Mouse (Mus musculus) embryonic facial prominence, embryonic 11.5 days (tissue): Measurements from ENCODE around the gene Hfe. TPM values are rescaled to one million over a fixed set of nuclear protein-coding genes. Genes with fewer than 3 reads are reported as not detected.
"Not testable (repeated sequence)": the region's sequence is repeated elsewhere in the genome, so short reads cannot be mapped to it uniquely, and the experiment has no call there.

ENCODE experiments used
- ATAC-seq: fragments of 200-750 bp; cut with Nextera tagmentation; replicated peaks from 2 replicates; pipeline ENCODE4 v1.8.0; 2017; ENCODE audit warnings: low read depth; ENCODE audit not compliant: insufficient number of reproducible peaks, low FRiP score, low TSS enrichment
- DNase-seq: peaks from one replicate; pipeline ENCODE4 v3.0.0-alpha.2; 2015; ENCODE audit warnings: low spot score
- H3K27ac ChIP-seq: fragments of 300-500 bp; sonication (generic); replicated peaks from 2 replicates; pipeline ENCODE4 v1.5.1; 2014; ENCODE audit warnings: mild to moderate bottlenecking, low read depth, low read length, control low read depth
- H3K27me3 ChIP-seq: fragments of 300-500 bp; sonication (generic); 2 replicates; pipeline ENCODE4 v1.6.1; 2014; ENCODE audit warnings: mild to moderate bottlenecking, low read length, moderate library complexity, mixed read lengths; ENCODE audit not compliant: control insufficient read depth, insufficient read depth
- H3K36me3 ChIP-seq: fragments of 300-500 bp; sonication (generic); replicated peaks from 2 replicates; pipeline ENCODE4 v1.6.1; 2014; ENCODE audit warnings: low read depth, mild to moderate bottlenecking, low read length, moderate library complexity, mixed read lengths; ENCODE audit not compliant: control insufficient read depth, insufficient read depth
- H3K4me1 ChIP-seq: fragments of 300-500 bp; sonication (generic); 2 replicates; pipeline ENCODE4 v1.6.1; 2014; ENCODE audit warnings: low read length, mixed read lengths; ENCODE audit not compliant: control insufficient read depth, insufficient read depth
- H3K4me2 ChIP-seq: fragments of 300-500 bp; sonication (generic); 2 replicates; pipeline ENCODE4 v1.6.1; 2014; ENCODE audit warnings: low read depth, mild to moderate bottlenecking, control low read depth, low read length, moderate library complexity
- H3K4me3 ChIP-seq: fragments of 300-500 bp; sonication (generic); 2 replicates; pipeline ENCODE4 v1.5.1; 2014; ENCODE audit warnings: low read depth, low read length, control low read depth
- H3K9ac ChIP-seq: fragments of 300-500 bp; sonication (generic); replicated peaks from 2 replicates; pipeline ENCODE4 v1.6.1; 2014; ENCODE audit warnings: mild to moderate bottlenecking, control low read depth, low read length
- H3K9me3 ChIP-seq: fragments of 300-500 bp; sonication (generic); replicated peaks from 2 replicates; pipeline ENCODE4 v1.6.1; 2016; ENCODE audit warnings: mild to moderate bottlenecking, low read length, inconsistent platforms, mixed read lengths; ENCODE audit not compliant: control insufficient read depth
- whole genome bisulfite sequencing: fragments of 180-500 bp; shearing (Covaris S2); extraction: QIAGEN DNeasy Blood & Tissue Kit; methylation state at CpG from one replicate; pipeline ENCODE4 v1.1.7; 2014; 5-methylcytosine and 5-hydroxymethylcytosine counted together
- polyA plus RNA-seq: library from polyadenylated mRNA; unstranded; fragments of >200 nt; fragmentation: Nextera tagmentation; extraction: Ambion mirVana; gene quantifications from 2 replicates; pipeline ENCODE4 v1.2.1, GENCODE M21; 2014

The Hfe gene
- polyA plus RNA-seq, 1 experiment from 2014 or later = 4.3 TPM

GRCm38 (mm10) chr13:23730479-23730878 is 19.8 kb upstream of the Hfe start:
- ATAC-seq = no peak
- no peak overlapping the region for H3K27ac ChIP-seq
- no peak for DNase-seq

GRCm38 (mm10) chr13:23729706-23730105 is 19.1 kb upstream of the Hfe start:
- no peak overlapping the region for H3K4me3 ChIP-seq
- no peak overlapping the region for H3K27ac ChIP-seq
- no peaks in the 10 kb centered on the region for H3K9me3 ChIP-seq
- no peaks in the 10 kb centered on the region for H3K36me3 ChIP-seq
- no peaks in the 10 kb centered on the region for H3K27me3 ChIP-seq
- H3K9ac ChIP-seq = no peak overlapping the region
- 91% methylated on average over 5 of the region's 5 CpGs for WGBS
- ATAC-seq (no peak), DNase-seq (no peak)
- no peak overlapping the region for H3K4me2 ChIP-seq
- no peaks in the 10 kb centered on the region for H3K4me1 ChIP-seq

More at GRCm38 (mm10) chr13:23730479-23730878, 19.8 kb upstream of the Hfe start:
- Histone ChIP-seq H3K9ac (no peak overlapping the region), H3K4me3 (no peak overlapping the region), H3K4me1 (no peaks in the 10 kb centered on the region), H3K4me2 (no peak overlapping the region), H3K9me3 (no peaks in the 10 kb centered on the region), H3K27me3 (no peaks in the 10 kb centered on the region), H3K36me3 (no peaks in the 10 kb centered on the region)
- WGBS = 53% methylated on average over 8 of the region's 8 CpGs

DNA sequence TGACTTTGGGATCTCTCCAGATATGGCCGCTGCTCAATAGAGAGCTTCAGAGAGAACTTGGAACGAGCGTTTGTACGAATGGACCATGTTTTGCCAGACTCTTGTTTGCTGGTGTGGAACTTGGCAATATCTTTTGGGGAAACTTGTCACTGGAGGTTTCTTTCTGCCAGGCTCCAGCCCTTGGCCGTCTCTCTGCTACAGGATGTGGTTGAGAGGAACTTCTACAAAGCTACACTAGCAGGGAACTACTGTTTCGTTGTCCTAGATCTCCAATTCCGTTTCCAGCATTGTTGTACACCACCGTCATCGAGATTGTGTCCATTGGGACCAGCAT is 18.5 kb upstream of the Hfe start:
- Histone ChIP-seq H3K4me2 (no peak overlapping the region), H3K27me3 (no peaks in the 10 kb centered on the region), H3K4me3 (no peak overlapping the region), H3K4me1 (no peaks in the 10 kb centered on the region), H3K27ac (no peak overlapping the region), H3K9me3 (no peaks in the 10 kb centered on the region), H3K36me3 (no peaks in the 10 kb centered on the region), H3K9ac (no peak overlapping the region)
- WGBS = 95% methylated on average over 9 of the region's 9 CpGs
- no peak for ATAC-seq
- no peak for DNase-seq

DNA sequence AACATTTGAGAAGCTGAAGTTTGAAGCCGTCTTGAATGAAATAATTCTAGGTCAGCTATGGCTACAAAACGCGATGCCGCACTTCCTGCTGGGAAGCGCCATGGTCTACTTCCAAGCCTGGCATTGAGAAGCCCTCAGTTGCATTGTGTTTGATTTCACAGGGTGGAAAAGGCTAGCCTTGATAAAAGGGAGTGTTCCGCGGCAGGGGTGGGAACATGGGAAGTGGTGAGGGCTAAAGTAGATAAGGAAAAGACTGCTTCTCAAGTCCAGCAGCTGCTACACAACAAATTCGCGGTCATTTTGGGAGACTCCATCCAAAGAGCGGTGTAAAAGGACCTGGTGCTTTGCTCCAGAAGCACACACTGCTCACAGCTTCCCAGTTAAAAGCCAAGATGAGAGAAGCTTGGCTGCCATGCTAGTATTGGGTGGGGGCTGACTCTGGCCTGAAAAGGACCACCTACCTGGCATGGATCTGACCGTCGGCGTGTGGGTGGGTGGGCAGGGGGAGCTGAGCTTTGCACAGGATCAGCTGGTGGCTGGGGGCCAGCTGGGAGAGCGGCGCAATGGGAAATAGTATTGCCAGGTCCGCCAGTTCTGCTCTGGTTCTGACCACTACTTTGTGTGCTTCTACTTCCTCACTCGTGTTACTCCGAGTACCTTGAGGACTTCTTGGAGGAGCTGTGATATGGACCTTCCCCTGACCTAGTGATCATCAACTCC is 18.0 kb upstream of the Hfe start:
- Histone ChIP-seq H3K4me2 (no peak overlapping the region), H3K9ac (no peak overlapping the region), H3K4me1 (no peaks in the 10 kb centered on the region), H3K36me3 (no peaks in the 10 kb centered on the region), H3K9me3 (no peaks in the 10 kb centered on the region), H3K27ac (no peak overlapping the region), H3K27me3 (no peaks in the 10 kb centered on the region), H3K4me3 (no peak overlapping the region)
- DNase-seq (no peak), ATAC-seq (no peak)
- 87% methylated on average over 18 of the region's 18 CpGs for WGBS

- Histone ChIP-seq H3K36me3 (no peaks in the 10 kb centered on the region), H3K27me3 (no peaks in the 10 kb centered on the region), H3K4me1 (no peaks in the 10 kb centered on the region), H3K4me2 (no peak overlapping the region), H3K4me3 (no peak overlapping the region), H3K27ac (no peak overlapping the region), H3K9me3 (no peaks in the 10 kb centered on the region), H3K9ac (no peak overlapping the region)
- WGBS = no CpG with 5 or more reads among the region's 1 CpGs
- ATAC-seq (no peak), DNase-seq (no peak)
Observed at GRCm38 (mm10) chr13:23725213-23725612, 14.6 kb upstream of the Hfe start.

GRCm38 (mm10) chr13:23724239-23724638 is 13.6 kb upstream of the Hfe start:
- Histone ChIP-seq H3K4me2 (no peak overlapping the region), H3K27ac (no peak overlapping the region), H3K9me3 (no peaks in the 10 kb centered on the region), H3K9ac (no peak overlapping the region), H3K27me3 (no peaks in the 10 kb centered on the region), H3K4me3 (no peak overlapping the region), H3K4me1 (no peaks in the 10 kb centered on the region), H3K36me3 (no peaks in the 10 kb centered on the region)
- no peak for ATAC-seq
- 84% methylated on average over 4 of the region's 4 CpGs for WGBS
- no peak for DNase-seq

DNA sequence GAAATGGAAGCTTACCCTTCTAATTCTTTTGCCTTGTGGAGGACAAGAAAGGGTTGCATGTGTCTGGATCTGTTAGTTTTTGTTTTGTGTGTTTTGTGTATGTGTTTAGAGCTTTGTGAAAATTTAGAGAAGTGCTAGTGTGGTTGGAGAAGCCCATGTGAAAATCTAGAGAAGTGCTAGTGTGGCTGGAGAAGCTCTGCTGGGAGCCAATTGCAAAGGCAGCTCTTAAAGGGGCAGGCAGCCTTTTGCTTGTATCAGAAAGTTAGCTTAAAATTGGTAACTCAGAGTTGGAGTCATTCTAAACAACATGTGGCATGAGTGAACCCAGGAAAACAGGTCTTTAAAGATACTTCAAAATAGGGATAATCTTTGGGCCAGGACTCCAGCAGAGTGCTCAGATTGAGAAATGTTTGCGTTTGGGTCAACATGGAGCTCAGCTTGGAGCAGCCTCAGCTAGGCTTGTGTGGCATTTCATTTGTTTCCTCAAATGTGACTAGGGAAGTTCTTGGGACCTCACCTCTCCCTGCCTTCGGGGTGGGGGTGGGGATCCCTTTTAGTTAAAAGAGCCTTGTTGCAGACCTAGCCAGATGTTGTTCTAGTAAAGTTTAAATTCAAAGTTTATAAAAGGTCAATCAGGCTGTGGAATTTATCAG is 7.1 kb upstream of the Hfe start:
- not testable (repeated sequence) for H3K27me3 ChIP-seq, H3K36me3 ChIP-seq, H3K4me2 ChIP-seq, H3K4me1 ChIP-seq, H3K9me3 ChIP-seq, DNase-seq, H3K4me3 ChIP-seq, ATAC-seq, H3K27ac ChIP-seq, H3K9ac ChIP-seq
- 8% methylated on average over 2 of the region's 2 CpGs for WGBS

DNA sequence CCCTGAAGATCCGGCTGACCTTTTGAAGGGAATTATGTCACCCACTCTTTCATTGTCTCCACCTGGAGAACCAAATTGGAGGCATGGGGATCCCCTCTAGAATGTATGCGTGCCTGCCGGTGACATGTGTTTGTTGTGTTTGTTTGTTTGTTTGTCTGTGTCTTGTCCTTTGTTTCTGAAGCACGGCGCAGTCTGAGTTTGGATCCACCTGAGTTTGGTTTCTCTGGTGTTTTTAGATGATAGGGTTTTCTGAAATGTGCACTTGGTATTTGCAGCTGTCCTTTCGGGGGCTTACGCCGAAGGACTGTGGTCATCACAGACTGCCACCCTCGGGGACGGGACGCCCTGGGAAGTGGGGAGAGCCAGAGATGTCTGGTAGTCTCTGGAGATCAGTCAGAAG is 6.5 kb upstream of the Hfe start:
- WGBS = 57% methylated on average over 11 of the region's 11 CpGs
- Histone ChIP-seq H3K27me3 (no peaks in the 10 kb centered on the region), H3K9me3 (no peaks in the 10 kb centered on the region), H3K4me2 (no peak overlapping the region), H3K27ac (no peak overlapping the region), H3K36me3 (no peaks in the 10 kb centered on the region), H3K4me3 (no peak overlapping the region), H3K9ac (no peak overlapping the region), H3K4me1 (no peaks in the 10 kb centered on the region)
- no peak for ATAC-seq
- no peak for DNase-seq
